Mouse (Mus musculus) testis, postnatal 14 days (tissue): ENCODE measurements at regions not wholly inside any gene's neighbourhood (a gene's known extent, or its start where the extent isn't known, plus 50 kb on each side); places are given as distances from the start of the nearest gene placed in this dataset.

Experiments used
- DNase-seq: peaks from one replicate; pipeline ENCODE4 v3.0.0; 2021; ENCODE audit warnings: low spot score

- DNase-seq: no peak
Measured at GRCm38 (mm10) chr11:25335667-25336066, 874.9 kb downstream of the 5730522E02Rik start.

GRCm38 (mm10) chr11:25330696-25331095 lies 879.9 kb downstream of the 5730522E02Rik start:
- DNase-seq: no peak

- no peak for DNase-seq
Measured at GRCm38 (mm10) chr11:25322426-25322825, 888.1 kb downstream of the 5730522E02Rik start.

- no peak for DNase-seq
Measured at GRCm38 (mm10) chr11:25321494-25321893, 889.1 kb downstream of the 5730522E02Rik start.

- no peak for DNase-seq
Measured at GRCm38 (mm10) chr11:25314645-25315044, 895.9 kb downstream of the 5730522E02Rik start.

- DNase-seq: no peak
Measured at GRCm38 (mm10) chr11:25313879-25314278, 896.7 kb downstream of the 5730522E02Rik start.

- no peak for DNase-seq
Measured at GRCm38 (mm10) chr11:25313308-25313707, 897.3 kb downstream of the 5730522E02Rik start.

- no peak for DNase-seq
Measured at GRCm38 (mm10) chr11:25310754-25311153, 899.8 kb downstream of the 5730522E02Rik start.

GRCm38 (mm10) chr11:25301130-25301529 lies 909.4 kb downstream of the 5730522E02Rik start:
- peak; percentile 56 for DNase-seq

GRCm38 (mm10) chr11:25288346-25288745 lies 922.2 kb downstream of the 5730522E02Rik start:
- no peak for DNase-seq

- DNase-seq: no peak
Measured at GRCm38 (mm10) chr11:25287458-25288247, 922.9 kb downstream of the 5730522E02Rik start.

GRCm38 (mm10) chr11:25269936-25270540 lies 940.5 kb downstream of the 5730522E02Rik start:
- DNase-seq: no peak

GRCm38 (mm10) chr11:25262906-25263305 lies 947.7 kb downstream of the 5730522E02Rik start:
- DNase-seq: no peak

GRCm38 (mm10) chr11:25259691-25260090 lies 950.9 kb downstream of the 5730522E02Rik start:
- no peak for DNase-seq

GRCm38 (mm10) chr11:25233360-25233890 lies 977.1 kb downstream of the 5730522E02Rik start:
- no peak for DNase-seq
